Mouse (Mus musculus) myocyte (in vitro differentiated cells): ENCODE data around the gene Syne2. TPM values are rescaled to one million over a fixed set of nuclear protein-coding genes. Genes with fewer than 3 reads are reported as not detected.

ENCODE experiments used
- H3K27me3 ChIP-seq: one replicate; pipeline ENCODE4 v1.6.1; 2011; ENCODE audit not compliant: control insufficient read depth, insufficient read depth, insufficient read length
- H3K36me3 ChIP-seq: one replicate; pipeline ENCODE4 v1.6.1; 2011; ENCODE audit not compliant: control insufficient read depth, insufficient read depth
- H3K4me2 ChIP-seq: one replicate; pipeline ENCODE4 v1.6.1; 2011; ENCODE audit warnings: low read depth, control low read depth
- H3K4me3 ChIP-seq: one replicate; pipeline ENCODE4 v1.5.1; 2011; ENCODE audit warnings: mild to moderate bottlenecking, control low read depth, moderate library complexity
- H3K79me2 ChIP-seq: one replicate; pipeline ENCODE4 v1.6.1; 2011; ENCODE audit not compliant: control insufficient read depth, insufficient read depth
- H3ac ChIP-seq: one replicate; pipeline ENCODE4 v1.6.1; 2011; ENCODE audit not compliant: control insufficient read depth, insufficient read length
- CEBPB ChIP-seq: IDR thresholded peaks from 2 replicates; pipeline ENCODE4 v1.6.1; 2011; ENCODE audit warnings: mild to moderate bottlenecking, moderate library complexity; ENCODE audit not compliant: poor library complexity, insufficient read depth, severe bottlenecking
- E2F4 ChIP-seq: IDR thresholded peaks from one replicate; pipeline ENCODE4 v1.6.1; 2011; ENCODE audit warnings: mild to moderate bottlenecking, control low read depth, moderate library complexity; ENCODE audit not compliant: insufficient read depth
- MAX ChIP-seq: IDR thresholded peaks from one replicate; pipeline ENCODE4 v1.6.1; 2011; ENCODE audit warnings: low read depth, mild to moderate bottlenecking, control low read depth
- MYOD1 ChIP-seq, 3 experiments: IDR thresholded peaks; one replicate each; pipeline ENCODE4 v1.6.1; 2011; ENCODE audit warnings: control low read depth in 2 of 3, low read depth in 2 of 3, mild to moderate bottlenecking in 2 of 3, moderate library complexity in 1 of 3; ENCODE audit not compliant: insufficient read length in 2 of 3, control insufficient read depth in 1 of 3
- MYOG ChIP-seq, 3 experiments: IDR thresholded peaks; one replicate each; pipeline ENCODE4 v1.6.1; 2011; ENCODE audit warnings: control low read depth in 2 of 3, low read depth in 2 of 3, mild to moderate bottlenecking in 2 of 3; ENCODE audit not compliant: insufficient read length in 2 of 3, control insufficient read depth in 1 of 3, insufficient read depth in 1 of 3
- POLR2A ChIP-seq: IDR thresholded peaks from one replicate; pipeline ENCODE4 v1.6.1; 2011; ENCODE audit warnings: low read depth, mild to moderate bottlenecking, control low read depth, moderate library complexity; ENCODE audit not compliant: insufficient read length
- POLR2AphosphoS2 ChIP-seq: IDR thresholded peaks from one replicate; pipeline ENCODE4 v1.6.1; 2011; ENCODE audit warnings: low read depth, control low read depth; ENCODE audit not compliant: insufficient read length
- REST ChIP-seq: IDR thresholded peaks from one replicate; pipeline ENCODE4 v1.6.1; 2011; ENCODE audit warnings: mild to moderate bottlenecking, control low read depth, moderate library complexity; ENCODE audit not compliant: insufficient read depth, insufficient read length
- SRF ChIP-seq: IDR thresholded peaks from one replicate; pipeline ENCODE4 v1.6.1; 2011; ENCODE audit warnings: low read depth; ENCODE audit not compliant: control insufficient read depth, insufficient read length
- TCF12 ChIP-seq: IDR thresholded peaks from one replicate; pipeline ENCODE4 v1.6.1; 2011; ENCODE audit warnings: mild to moderate bottlenecking, control low read depth; ENCODE audit not compliant: poor library complexity, insufficient read depth, severe bottlenecking
- TCF3 ChIP-seq: IDR thresholded peaks from one replicate; pipeline ENCODE4 v1.6.1; 2011; ENCODE audit warnings: low read depth, control low read depth; ENCODE audit not compliant: insufficient read length
- USF1 ChIP-seq: IDR thresholded peaks from one replicate; pipeline ENCODE4 v1.6.1; 2011; ENCODE audit warnings: low read depth, mild to moderate bottlenecking, control low read depth, moderate library complexity
- polyA plus RNA-seq: library from polyadenylated mRNA; unstranded; fragments of >200 nt; fragmentation: generic; extraction: Trizol; gene quantifications from one replicate; pipeline ENCODE4 v1.2.1, GENCODE M21; 2012; ENCODE audit warnings: missing spikeins

The Syne2 gene
- polyA plus RNA-seq, 1 experiment = 3.7 TPM

GRCm38 (mm10) chr12:76109646-76110405 lies 291.9 kb downstream of the Syne2 start:
- no peaks in the 10 kb centered on the region for H3K27me3 ChIP-seq
- no peak overlapping the region for H3K4me3 ChIP-seq
- TF ChIP-seq TCF12 (no peak), SRF (no peak), MYOG (IDR thresholded peaks at IDR 0.05; ENCODE audit: control insufficient read depth in 1 of 3, insufficient read depth in 1 of 3, insufficient read length in 2 of 3, low read depth in 2 of 3) (no peak), CEBPB (no peak)
- H3ac ChIP-seq = no peak overlapping the region
- H3K36me3 ChIP-seq = no peaks in the 10 kb centered on the region
- H3K79me2 ChIP-seq = no peaks in the 10 kb centered on the region
- no peak overlapping the region for H3K4me2 ChIP-seq

GRCm38 (mm10) chr12:76111046-76111445 lies 293.1 kb downstream of the Syne2 start:
- no peak for TF ChIP-seq CEBPB
- TF ChIP-seq TCF12 = no peak
- no peak for TF ChIP-seq MAX
- TF ChIP-seq MYOG (IDR thresholded peaks at IDR 0.05; ENCODE audit: control insufficient read depth in 1 of 3, insufficient read depth in 1 of 3, insufficient read length in 2 of 3, low read depth in 2 of 3) = no peak
- TF ChIP-seq E2F4 = no peak
- no peak for TF ChIP-seq USF1
- TF ChIP-seq POLR2AphosphoS2 = no peak
- no peak for TF ChIP-seq TCF3
- no peak for TF ChIP-seq POLR2A
- TF ChIP-seq MYOD1 (IDR thresholded peaks at IDR 0.05; ENCODE audit: control insufficient read depth in 1 of 3, insufficient read length in 2 of 3, low read depth in 2 of 3) = no peak
- TF ChIP-seq SRF = no peak
- TF ChIP-seq REST = no peak
- Histone ChIP-seq H3ac (no peak overlapping the region), H3K27me3 (no peaks in the 10 kb centered on the region), H3K4me2 (no peak overlapping the region), H3K36me3 (no peaks in the 10 kb centered on the region), H3K4me3 (no peak overlapping the region), H3K79me2 (no peaks in the 10 kb centered on the region)

DNA sequence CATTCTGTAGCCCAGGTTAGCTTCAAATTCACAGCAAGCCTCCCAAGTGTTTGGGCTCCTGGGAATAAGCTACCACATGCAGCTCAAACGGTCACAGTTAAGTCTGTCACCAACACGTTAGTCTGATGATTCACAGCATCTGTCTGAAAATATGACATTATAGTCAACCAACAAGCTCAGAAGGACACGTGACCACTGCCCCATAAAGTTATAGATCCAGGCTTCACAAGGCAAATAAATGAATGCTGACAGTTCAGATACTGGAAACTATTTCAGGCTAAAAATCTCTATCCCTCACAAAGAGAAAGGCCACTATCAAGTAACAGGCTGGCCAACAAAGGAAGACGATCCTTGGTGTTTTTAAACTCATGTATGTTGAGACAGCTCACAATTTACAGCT lies 298.6 kb downstream of the Syne2 start:
- no peak overlapping the region for H3K4me3 ChIP-seq
- H3K27me3 ChIP-seq = no peaks in the 10 kb centered on the region
- H3K36me3 ChIP-seq = no peaks in the 10 kb centered on the region
- no peak overlapping the region for H3K4me2 ChIP-seq
- TF ChIP-seq USF1 (peak; percentile 62), E2F4 (no peak)
- H3K79me2 ChIP-seq = no peaks in the 10 kb centered on the region
- H3ac ChIP-seq = no peak overlapping the region

DNA sequence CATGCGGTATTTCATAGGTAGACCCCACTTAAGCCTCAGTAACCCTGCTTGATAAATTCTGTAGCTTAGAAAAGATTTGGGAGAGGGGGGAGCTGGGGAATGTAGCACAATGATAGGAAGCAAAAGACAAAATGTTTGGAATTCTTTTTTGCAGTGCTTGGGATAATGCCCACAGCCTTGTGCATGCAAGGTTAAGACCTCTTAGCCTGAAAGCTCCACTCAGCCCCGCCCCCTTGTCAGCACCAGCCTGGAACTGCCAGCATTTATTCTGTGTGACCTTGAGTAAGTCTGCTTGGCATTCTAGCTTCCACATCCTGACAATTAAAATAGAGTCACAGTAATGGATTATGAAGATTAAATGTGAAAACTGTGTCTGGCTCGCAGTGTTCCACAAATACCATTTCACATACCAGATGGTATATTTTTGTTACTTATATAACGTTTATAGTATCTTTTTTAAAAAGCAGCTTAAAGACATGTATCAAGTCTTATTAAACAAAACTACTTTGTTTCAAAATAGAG lies 299.8 kb downstream of the Syne2 start:
- no peaks in the 10 kb centered on the region for H3K36me3 ChIP-seq
- no peak overlapping the region for H3K4me3 ChIP-seq
- no peak overlapping the region for H3K4me2 ChIP-seq
- TF ChIP-seq TCF3 (no peak), MAX (no peak), POLR2AphosphoS2 (no peak), TCF12 (no peak), E2F4 (no peak), CEBPB (no peak), SRF (no peak), MYOD1 (IDR thresholded peaks at IDR 0.05; ENCODE audit: control insufficient read depth in 1 of 3, insufficient read length in 2 of 3, low read depth in 2 of 3) (no peak), MYOG (IDR thresholded peaks at IDR 0.05; ENCODE audit: control insufficient read depth in 1 of 3, insufficient read depth in 1 of 3, insufficient read length in 2 of 3, low read depth in 2 of 3) (no peak), REST (no peak), POLR2A (no peak)
- H3K79me2 ChIP-seq = no peaks in the 10 kb centered on the region
- H3K27me3 ChIP-seq = no peaks in the 10 kb centered on the region
- no peak overlapping the region for H3ac ChIP-seq

DNA sequence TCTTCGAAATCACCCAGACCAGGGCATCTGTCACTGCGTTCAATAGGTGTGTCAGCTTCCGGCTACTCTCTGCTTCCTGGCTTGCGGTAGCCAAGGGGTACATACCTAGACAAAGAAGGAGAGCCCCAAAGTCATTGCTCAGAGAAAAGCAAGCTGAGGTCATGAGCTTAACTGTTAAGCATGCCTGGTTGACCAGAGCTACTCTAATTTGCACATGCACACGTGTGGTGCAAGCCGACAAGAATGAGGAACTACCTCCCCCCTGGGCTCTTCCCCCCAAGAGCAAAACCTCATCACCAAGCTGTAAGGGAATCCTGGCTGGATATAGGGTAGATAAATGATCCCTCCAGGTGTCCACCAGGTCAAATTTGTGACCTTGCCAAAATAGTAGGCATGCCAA lies 305.3 kb downstream of the Syne2 start:
- TF ChIP-seq CEBPB (no peak), MYOD1 (IDR thresholded peaks at IDR 0.05; ENCODE audit: control insufficient read depth in 1 of 3, insufficient read length in 2 of 3, low read depth in 2 of 3) (no peak), SRF (no peak), USF1 (no peak), POLR2A (no peak), E2F4 (no peak), POLR2AphosphoS2 (no peak), MYOG (IDR thresholded peaks at IDR 0.05; ENCODE audit: control insufficient read depth in 1 of 3, insufficient read depth in 1 of 3, insufficient read length in 2 of 3, low read depth in 2 of 3) (no peak), MAX (no peak), TCF12 (no peak), REST (no peak)
- Histone ChIP-seq H3K79me2 (no peaks in the 10 kb centered on the region), H3ac (no peak overlapping the region), H3K36me3 (no peaks in the 10 kb centered on the region), H3K27me3 (no peaks in the 10 kb centered on the region), H3K4me2 (no peak overlapping the region), H3K4me3 (no peak overlapping the region)
